Mouse (Mus musculus) embryonic fibroblast, embryonic 13.5 days (primary cell): ENCODE data around the gene Six1.

Experiments used
- CTCF ChIP-seq: IDR thresholded peaks from 2 replicates; pipeline ENCODE4 v1.5.1; 2011; ENCODE audit warnings: mild to moderate bottlenecking, control low read depth, low read length, moderate library complexity, borderline replicate concordance; ENCODE audit not compliant: insufficient read depth
- POLR2A ChIP-seq: IDR thresholded peaks from 2 replicates; pipeline ENCODE4 v1.6.1; 2011; ENCODE audit warnings: low read depth, mild to moderate bottlenecking, control low read depth, low read length, moderate library complexity

- TF ChIP-seq CTCF (no peak), POLR2A (no peak)
Observed at GRCm38 (mm10) chr12:73037385-73038160, 16.1 kb downstream of the Six1 start.
